Mouse (Mus musculus): ENCODE results near the gene Eras. TPM values are rescaled to one million over a fixed set of nuclear protein-coding genes. Genes with fewer than 3 reads are reported as not detected.
"Not testable (repeated sequence)": the region's sequence is repeated elsewhere in the genome, so short reads cannot be mapped to it uniquely, and the experiment has no call there.

Eras gene
- polyA plus RNA-seq, 1 experiment = not detected

DNA sequence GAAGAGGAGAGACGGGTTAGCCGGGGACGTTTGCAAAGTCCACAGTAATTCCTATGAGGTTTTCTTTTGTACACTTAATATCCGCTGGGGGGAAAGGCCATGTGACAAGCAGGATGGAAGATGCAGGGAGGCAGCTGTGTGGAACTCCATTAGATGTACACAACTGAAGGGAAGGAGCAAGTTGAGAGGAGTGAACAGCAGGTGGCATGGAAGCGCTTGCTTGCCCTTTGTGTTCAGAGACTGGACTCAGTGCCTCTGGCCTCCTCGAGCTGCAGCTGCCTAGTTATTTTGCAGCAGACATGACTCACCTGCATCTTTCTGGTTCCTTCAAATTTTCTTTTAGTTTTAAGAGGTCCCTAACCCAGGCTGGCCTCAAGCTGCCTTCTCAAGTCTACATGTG lies 17.9 kb downstream of the Eras start:
- no peaks in the 10 kb centered on the region for H3K4me1 ChIP-seq (ENCODE audit: control insufficient read depth, insufficient read depth, insufficient read length, low read length)
- WGBS = 34% methylated on average over 6 of the region's 6 CpGs
- TF ChIP-seq CTCF (IDR thresholded peaks at IDR 0.05; ENCODE audit: extremely low read depth, insufficient read length, insufficient replicate concordance, low read depth, low read length) (no peak), POLR2A (IDR thresholded peaks at IDR 0.05; ENCODE audit: low read depth, low read length) (no peak)
- no peak overlapping the region for H3K27ac ChIP-seq (ENCODE audit: insufficient read depth, low read depth, low read length)
- H3K36me3 ChIP-seq (ENCODE audit: control insufficient read depth, insufficient read depth, low read length) = peaks cover 3% of the 10 kb centered on the region; the same call in 1 of the 2 replicates
- H3K4me3 ChIP-seq (ENCODE audit: low read depth, low read length) = no peak overlapping the region
- H3K27me3 ChIP-seq (ENCODE audit: control insufficient read depth, insufficient read depth, low read length) = no peaks in the 10 kb centered on the region

DNA sequence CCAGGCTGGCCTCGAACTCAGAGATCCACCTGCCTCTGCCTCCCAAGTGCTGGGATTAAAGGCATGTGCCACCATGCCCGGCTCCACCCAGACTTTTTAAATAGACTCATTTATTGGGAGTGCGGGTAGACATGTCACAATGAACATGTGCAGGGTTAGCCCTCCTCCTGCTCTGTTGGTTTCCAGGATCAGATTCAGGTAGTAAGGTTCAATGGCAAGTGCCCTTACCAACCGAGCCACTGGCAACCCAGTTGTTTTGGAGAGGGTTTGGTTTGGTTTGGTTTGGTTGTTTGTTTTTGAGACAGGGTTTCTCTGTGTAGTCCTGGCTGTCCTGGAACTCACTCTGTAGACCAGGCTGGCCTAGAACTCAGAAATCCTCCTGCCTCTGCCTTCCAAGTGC lies 19.2 kb downstream of the Eras start, which contains the start of gene Gm10490:
Gene Gm10490, plus strand, starts transcription at position 301 of the 400 bp plus-strand sequence.
- not testable (repeated sequence) for H3K27me3 ChIP-seq (ENCODE audit: control insufficient read depth, insufficient read depth, low read length); H3K4me1 ChIP-seq (ENCODE audit: control insufficient read depth, insufficient read depth, insufficient read length, low read length); H3K36me3 ChIP-seq (ENCODE audit: control insufficient read depth, insufficient read depth, low read length); H3K4me3 ChIP-seq (ENCODE audit: low read depth, low read length); H3K27ac ChIP-seq (ENCODE audit: insufficient read depth, low read depth, low read length)
- 82% methylated on average over 4 of the region's 4 CpGs for WGBS

DNA sequence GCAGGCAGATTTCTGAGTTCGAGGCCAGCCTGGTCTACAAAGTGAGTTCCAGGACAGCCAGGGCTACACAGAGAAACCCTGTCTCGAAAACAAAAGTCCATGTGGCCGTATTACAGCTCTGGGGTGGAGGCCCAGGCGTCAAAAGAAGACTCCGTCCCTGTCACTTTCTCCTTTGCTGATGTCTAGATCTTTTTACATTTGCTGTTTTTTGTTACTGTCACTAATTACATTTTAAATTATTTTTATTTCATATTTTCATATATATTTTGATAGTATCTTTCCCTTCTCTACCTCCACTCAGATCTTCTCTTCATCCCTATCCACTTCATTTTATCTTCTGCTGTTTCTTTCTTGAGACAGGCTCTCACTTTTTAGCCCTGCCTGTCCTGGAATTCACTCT lies 20.7 kb downstream of the Eras start, which contains the start of gene Gm10491:
Gene Gm10491, minus strand, starts transcription at position 101 of the 400 bp plus-strand sequence.
- no peaks in the 10 kb centered on the region for H3K4me1 ChIP-seq (ENCODE audit: control insufficient read depth, insufficient read depth, insufficient read length, low read length)
- no peak for TF ChIP-seq CTCF (IDR thresholded peaks at IDR 0.05; ENCODE audit: extremely low read depth, insufficient read length, insufficient replicate concordance, low read depth, low read length)
- TF ChIP-seq POLR2A (IDR thresholded peaks at IDR 0.05; ENCODE audit: low read depth, low read length) = no peak
- 88% methylated on average over 5 of the region's 5 CpGs for whole genome bisulfite sequencing
- H3K36me3 ChIP-seq (ENCODE audit: control insufficient read depth, insufficient read depth, low read length) = peaks cover 5% of the 10 kb centered on the region; the same call in 1 of the 2 replicates
- no peaks in the 10 kb centered on the region for H3K27me3 ChIP-seq (ENCODE audit: control insufficient read depth, insufficient read depth, low read length)
- H3K27ac ChIP-seq (ENCODE audit: insufficient read depth, low read depth, low read length) = no peak within 1 kb of the TSS
- no peak within 1 kb of the TSS for H3K4me3 ChIP-seq (ENCODE audit: low read depth, low read length)

DNA sequence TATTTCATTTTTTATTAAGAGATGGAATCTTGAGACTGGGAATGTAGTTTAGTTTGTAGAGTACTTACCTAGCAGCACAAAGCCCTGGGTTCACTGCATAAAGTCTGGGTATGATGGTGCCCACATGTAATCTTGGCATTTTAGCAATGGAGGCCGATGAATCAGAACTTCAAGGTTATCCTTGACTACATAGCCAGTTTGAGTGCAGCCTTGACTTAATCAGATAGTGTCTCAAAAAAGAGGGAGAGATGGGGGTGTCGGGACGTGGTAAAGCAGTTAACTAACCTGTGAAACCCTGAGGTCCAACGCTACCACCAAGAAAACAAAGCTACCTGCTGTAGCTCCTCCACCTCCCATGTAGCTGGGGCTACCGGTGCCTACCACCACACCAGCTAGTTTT lies 24.0 kb downstream of the Eras start:
- TF ChIP-seq POLR2A (IDR thresholded peaks at IDR 0.05; ENCODE audit: low read depth, low read length) (no peak), CTCF (IDR thresholded peaks at IDR 0.05; ENCODE audit: extremely low read depth, insufficient read length, insufficient replicate concordance, low read depth, low read length) (no peak)
- H3K27me3 ChIP-seq (ENCODE audit: control insufficient read depth, insufficient read depth, low read length) = no peaks in the 10 kb centered on the region
- whole genome bisulfite sequencing = 91% methylated on average over 5 of the region's 5 CpGs
- H3K4me1 ChIP-seq (ENCODE audit: control insufficient read depth, insufficient read depth, insufficient read length, low read length) = no peaks in the 10 kb centered on the region
- H3K36me3 ChIP-seq (ENCODE audit: control insufficient read depth, insufficient read depth, low read length) = peaks cover 5% of the 10 kb centered on the region; the same call in 1 of the 2 replicates
- no peak overlapping the region for H3K4me3 ChIP-seq (ENCODE audit: low read depth, low read length)
- no peak overlapping the region for H3K27ac ChIP-seq (ENCODE audit: insufficient read depth, low read depth, low read length)

DNA sequence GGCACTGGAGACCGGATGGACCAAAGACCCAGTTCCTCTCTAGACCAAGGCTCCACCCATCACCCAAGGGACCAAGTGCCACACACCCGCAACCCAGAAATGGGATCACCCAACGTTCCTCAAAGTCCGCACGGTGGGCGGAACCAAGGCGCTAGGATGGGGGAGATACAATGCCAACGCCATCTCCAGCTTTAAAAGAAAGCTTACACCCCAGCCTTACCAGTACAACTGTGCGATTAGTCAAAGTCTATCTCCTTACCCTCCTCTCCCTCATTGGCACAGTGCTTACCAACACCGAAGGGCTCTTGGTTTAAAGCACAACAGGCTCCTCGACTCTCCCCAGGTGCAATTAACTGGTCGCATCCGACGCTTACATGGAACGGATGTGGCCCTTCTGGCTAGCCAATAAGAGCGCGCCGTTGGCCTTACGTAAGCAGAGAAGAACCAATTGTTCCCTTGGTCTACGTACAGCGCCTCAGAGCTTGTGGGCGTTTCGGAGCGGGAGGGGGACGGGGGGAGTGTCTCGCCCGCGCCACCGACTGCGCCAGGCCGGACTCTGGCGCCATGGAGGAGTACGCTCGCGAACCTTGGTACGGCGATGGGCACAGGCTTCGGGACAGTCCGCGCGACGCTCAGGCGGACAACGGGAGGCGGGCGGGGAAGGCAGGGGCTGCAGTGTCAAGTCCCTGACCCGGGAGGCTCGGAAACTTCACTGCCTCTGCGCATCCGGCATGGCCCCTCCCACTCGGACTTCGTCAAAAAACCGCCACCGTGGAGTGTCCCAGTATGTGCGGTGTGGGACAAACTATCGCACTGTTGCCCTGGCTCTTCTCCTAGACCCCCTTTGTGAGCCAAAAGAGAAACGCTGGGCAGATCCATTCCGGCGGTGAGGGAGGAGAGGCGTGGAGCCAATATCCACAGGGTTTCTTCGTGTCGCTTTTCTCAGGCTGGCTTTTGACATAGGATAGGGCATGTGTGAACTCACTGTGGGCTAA lies 29.2 kb downstream of the Eras start, which contains the start of the genes Pqbp1 and Timm17b:
Gene Pqbp1, minus strand, starts transcription at position 390 of the 995 bp plus-strand sequence.
Gene Timm17b, plus strand, starts transcription at position 478 of the 995 bp plus-strand sequence.
- Histone ChIP-seq H3K4me3 (ENCODE audit: low read depth, low read length) (peak within 1 kb of the TSS; percentile 99), H3K36me3 (ENCODE audit: control insufficient read depth, insufficient read depth, low read length) (peaks cover 10% of the 10 kb centered on the region), H3K27ac (ENCODE audit: insufficient read depth, low read depth, low read length) (peak within 1 kb of the TSS; percentile 99), H3K4me1 (ENCODE audit: control insufficient read depth, insufficient read depth, insufficient read length, low read length) (no peaks in the 10 kb centered on the region), H3K27me3 (ENCODE audit: control insufficient read depth, insufficient read depth, low read length) (no peaks in the 10 kb centered on the region)
- TF ChIP-seq CTCF (IDR thresholded peaks at IDR 0.05; ENCODE audit: extremely low read depth, insufficient read length, insufficient replicate concordance, low read depth, low read length) (no peak), POLR2A (IDR thresholded peaks at IDR 0.05; ENCODE audit: low read depth, low read length) (peak; percentile 14; the same call in 1 of the 2 replicates)
- 16% methylated on average over 62 of the region's 62 CpGs for WGBS

DNA sequence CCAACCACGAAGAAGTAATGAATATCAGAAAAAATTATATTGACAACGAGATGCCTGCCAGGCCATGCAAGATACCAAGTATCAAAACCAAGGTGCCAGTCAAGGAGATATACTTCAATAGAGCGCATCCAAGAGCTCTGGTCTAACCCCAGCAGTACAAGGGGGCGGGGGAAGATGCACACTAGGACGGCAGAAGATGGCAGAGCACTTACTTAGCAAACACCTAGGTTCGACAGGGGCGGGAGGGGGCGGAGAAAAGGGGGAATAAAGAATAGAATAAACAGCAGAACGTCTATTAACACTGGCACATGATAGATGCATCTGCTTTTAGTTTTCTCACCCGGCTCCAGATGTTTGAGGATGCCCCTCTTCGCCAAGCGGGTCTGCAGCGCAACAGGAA lies 30.2 kb downstream of the Eras start:
- Histone ChIP-seq H3K27ac (ENCODE audit: insufficient read depth, low read depth, low read length) (peak overlapping the region; percentile 99; the same call in 1 of the 2 replicates), H3K4me1 (ENCODE audit: control insufficient read depth, insufficient read depth, insufficient read length, low read length) (no peaks in the 10 kb centered on the region), H3K36me3 (ENCODE audit: control insufficient read depth, insufficient read depth, low read length) (peaks cover 12% of the 10 kb centered on the region), H3K4me3 (ENCODE audit: low read depth, low read length) (peak overlapping the region; percentile 99), H3K27me3 (ENCODE audit: control insufficient read depth, insufficient read depth, low read length) (no peaks in the 10 kb centered on the region)
- WGBS = 23% methylated on average over 13 of the region's 13 CpGs
- TF ChIP-seq CTCF (IDR thresholded peaks at IDR 0.05; ENCODE audit: extremely low read depth, insufficient read length, insufficient replicate concordance, low read depth, low read length) (no peak), POLR2A (IDR thresholded peaks at IDR 0.05; ENCODE audit: low read depth, low read length) (no peak)
